Mouse (Mus musculus) neutrophil, adult 5-6 weeks (primary cell): Measurements from ENCODE around the gene Tnip1. TPM values are rescaled to one million over a fixed set of nuclear protein-coding genes. Genes with fewer than 3 reads are reported as not detected.

Source experiments
- ATAC-seq: fragments of 151-379, 151-347 bp; 2 replicates; pipeline ENCODE4 v1.8.0; 2017; ENCODE audit warnings: mild to moderate bottlenecking, moderate TSS enrichment; ENCODE audit not compliant: insufficient number of reproducible peaks, poor library complexity, low FRiP score, severe bottlenecking; ENCODE audit errors: extremely low read depth
- total RNA-seq: library from RNA; stranded (forward); fragments of 200-1000 nt; gene quantifications from 2 replicates; pipeline ENCODE4 v1.2.3, GENCODE M21; 2017

Tnip1 gene
- total RNA-seq, 1 experiment from 2014 or later = 58.2 TPM

DNA sequence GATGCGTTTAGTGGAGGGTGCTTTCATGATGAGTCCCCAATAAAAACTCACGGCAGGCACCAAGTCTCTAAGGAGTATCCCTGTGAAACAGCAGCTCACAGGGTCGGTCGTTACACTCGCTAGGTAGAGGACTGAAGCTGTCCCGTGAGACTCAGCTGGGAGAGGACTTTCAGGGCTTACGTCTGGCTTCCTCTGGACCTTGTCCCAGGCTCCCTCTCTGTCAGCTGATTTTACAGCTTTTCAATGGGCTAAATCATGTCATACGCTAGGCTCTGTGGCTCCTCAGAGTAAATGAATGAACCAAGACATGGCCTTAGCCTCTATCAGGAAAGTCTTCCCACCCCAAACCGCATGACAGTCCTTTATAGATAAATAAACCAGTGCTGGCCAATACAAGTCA lies 68.1 kb downstream of the Tnip1 start:
- no peak for ATAC-seq

DNA sequence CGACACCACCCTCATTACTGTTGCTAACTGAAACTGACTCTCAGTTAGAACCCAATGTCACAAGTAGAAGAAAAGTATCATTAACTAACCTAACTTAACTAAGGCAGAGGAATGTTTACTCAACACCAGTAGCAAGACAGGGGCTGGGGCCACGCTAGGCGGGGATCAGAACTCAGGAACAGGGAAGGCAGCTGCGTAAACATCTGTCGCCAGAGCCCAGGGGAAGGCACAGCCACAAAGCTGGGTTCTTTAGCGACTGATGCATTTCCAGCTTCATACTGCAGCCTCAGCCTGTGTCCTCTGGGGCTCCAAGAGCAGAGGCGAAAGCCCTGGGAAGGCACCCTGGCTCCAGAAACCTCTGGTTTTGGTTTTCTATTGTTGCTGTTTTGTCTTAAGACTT lies 70.6 kb downstream of the Tnip1 start:
- ATAC-seq = no peak

DNA sequence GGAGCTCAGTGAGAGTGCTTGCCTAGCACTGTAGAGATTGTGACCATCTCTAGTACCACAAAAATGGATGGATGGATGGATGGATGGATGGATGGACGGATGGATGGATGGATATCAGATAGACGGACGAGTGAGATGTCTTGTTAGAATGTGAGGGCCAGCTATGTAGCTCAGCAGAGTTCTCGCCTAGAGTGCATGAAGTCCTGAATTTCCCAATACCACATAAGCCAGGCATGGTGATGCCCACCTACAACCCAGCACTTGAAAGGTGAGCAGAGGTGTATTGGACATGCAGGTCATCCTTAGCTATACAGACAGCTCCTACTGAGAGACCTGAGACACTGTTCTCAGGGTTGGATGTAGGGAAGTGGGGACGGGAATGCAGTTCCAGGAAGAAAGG lies 71.4 kb downstream of the Tnip1 start:
- no peak for ATAC-seq

DNA sequence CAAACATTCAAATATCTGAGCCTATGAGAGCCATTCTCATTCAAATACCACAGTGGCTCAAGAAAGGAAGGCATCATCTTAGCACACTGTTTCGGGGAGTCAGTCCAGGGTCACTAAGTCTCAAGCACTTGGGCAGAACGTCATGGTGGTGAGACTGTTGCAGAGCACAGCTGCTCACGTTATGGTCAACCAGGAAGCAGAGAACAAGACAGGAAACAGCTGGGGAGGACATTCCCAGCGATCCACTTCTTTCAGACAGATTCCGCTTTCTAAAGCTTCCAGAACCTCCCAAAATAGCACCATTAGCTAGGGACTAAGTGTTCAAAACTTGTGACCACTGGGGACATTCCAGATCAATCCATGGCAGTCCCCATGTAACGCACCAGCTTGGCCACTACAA lies 74.8 kb downstream of the Tnip1 start:
- no peak for ATAC-seq

DNA sequence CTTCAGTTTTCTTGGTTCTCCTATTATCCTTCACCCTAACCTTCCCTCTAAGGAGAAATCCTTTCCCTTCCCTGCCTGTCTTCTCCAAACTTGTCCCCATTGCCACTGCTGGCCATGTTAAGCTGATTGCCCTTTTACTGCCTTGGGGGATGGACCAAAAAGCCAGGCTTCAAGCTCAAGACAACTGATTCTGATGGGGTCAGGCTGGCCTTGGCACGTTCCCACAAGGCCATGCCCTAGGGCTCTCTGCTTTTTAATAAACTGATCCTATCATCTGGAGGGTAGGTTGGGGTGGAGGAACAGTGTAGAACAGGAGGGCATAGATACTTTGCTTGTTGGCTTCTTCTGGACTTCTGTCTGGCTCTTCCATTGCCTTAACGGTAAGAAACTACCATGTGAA lies 77.3 kb downstream of the Tnip1 start:
- ATAC-seq = no peak

DNA sequence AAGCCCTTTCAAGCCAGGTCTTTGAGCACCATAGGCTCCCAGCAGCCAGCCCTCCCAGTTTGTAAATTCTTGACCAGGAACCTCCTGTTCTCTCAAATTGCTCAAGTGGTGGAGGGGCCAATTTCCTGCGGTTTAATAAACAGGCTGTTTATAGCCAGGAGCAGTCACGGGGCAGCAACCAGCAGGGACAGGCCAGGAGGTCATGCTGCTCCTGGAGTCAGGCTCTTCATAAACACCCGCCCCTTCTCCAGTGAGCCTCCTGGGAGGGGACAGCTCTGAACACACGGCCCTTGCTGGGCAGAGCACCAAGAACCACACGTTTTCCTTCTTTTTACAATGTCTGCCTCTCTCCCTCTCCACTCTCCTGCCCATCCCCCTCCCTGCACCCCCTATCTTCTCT lies 77.8 kb downstream of the Tnip1 start:
- no peak for ATAC-seq

DNA sequence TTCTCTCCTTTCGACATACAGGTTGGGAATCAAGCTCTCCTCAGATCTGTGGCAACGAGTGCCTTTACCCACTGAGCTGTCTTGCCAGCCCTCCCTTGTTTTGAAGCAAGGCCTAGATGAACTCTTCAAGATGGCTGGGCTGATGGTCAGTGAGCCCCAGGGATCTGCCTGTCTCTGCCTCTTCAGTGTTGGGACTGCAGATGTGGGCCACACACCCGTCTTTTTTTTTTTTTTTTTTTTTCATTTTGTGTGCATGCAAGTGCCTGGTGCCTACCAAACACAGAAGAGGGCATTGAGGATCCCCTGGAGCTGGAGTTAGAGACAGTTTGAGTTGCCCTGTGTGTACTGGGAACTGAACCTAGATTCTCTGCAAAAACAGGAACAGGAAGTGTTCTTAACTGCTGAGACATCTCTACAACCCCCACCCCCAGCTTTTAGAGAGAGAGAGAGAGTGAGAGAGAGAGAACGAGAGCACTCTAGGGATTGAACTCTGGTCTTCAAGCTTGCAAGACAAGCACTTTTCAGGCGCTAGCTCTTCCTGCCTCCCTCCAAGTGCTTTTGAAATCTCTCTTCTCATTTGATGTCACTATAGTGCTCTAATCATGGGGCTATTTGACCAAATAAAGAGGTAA lies 78.4 kb downstream of the Tnip1 start:
- ATAC-seq = peak; percentile 51

DNA sequence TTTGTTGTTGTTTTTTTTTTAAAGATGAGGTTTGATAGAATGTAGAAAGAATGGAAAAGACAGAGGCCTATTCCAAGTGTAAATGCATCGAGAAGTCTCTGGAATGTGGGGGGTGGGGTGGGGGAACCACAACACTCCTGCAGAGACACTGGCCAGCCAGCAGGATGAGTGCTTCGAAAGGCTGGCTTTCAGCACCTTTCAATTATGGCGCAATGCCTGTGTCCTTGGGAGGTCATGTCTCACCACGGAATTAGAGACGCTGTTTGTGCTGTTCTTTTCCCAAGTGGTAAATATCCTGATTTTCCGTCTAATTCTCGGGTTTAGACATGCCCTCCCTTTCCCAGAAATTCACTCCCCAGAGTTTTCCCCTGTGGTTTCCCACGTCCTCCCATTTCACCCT lies 80.0 kb downstream of the Tnip1 start:
- ATAC-seq = no peak

DNA sequence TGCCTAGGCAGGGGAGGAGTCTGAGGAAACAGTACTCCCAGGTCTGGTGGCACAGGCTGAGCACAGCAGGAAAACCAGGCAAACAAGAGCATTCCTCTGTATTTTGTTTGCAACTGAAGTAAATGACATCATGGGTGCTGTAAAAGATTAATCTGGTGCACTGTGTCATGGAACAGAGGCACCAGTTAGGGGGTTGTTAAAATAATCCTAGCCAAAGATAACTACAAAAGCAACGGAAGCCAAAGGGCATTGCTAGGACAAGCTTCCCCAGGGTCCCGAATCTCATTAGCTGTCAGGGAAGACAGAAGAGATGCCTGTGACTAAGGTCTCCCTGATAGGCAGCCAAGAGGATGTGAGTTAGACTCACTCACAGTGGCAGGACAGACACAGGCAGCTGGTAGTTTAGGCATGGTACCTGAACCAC lies 81.7 kb downstream of the Tnip1 start:
- ATAC-seq = no peak

DNA sequence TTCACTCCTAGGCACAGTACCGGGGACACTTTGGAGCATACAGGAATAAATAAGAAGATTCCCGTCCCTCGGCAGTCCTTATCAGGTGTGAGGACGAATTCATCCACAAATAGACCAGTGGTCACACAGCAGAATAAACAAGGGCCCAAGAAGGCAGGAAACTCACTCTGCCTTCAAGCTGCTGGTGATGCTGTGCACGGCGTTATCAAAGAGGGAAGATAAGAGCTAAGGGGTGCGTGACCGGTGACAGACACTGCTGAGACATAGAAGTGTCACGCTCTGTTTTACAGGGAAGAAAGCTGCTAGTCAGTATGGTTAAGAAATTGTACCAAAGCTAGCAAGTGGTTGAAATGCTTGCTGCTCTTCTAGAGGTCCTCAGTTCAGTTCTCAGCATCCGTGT lies 82.8 kb downstream of the Tnip1 start:
- no peak for ATAC-seq

DNA sequence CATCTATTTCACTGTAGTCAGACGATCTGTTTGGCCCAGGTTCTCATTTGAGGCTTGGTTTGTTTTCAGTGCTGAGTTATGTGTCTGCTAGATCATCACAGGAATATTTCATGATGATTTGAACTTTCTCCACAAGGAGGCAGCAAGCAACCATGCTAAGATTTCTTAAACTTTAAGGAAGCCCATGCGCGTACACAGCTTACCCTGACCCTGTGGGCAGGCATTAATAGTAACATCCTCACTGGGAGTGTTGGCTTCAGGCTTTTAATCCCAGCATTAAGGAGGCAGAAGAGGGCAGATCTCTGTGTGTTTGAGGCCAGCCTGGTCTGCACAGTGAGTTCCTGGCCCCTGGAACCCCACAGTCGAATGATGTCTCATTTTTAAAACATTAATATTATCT lies 83.3 kb downstream of the Tnip1 start:
- ATAC-seq = peak; percentile 90

DNA sequence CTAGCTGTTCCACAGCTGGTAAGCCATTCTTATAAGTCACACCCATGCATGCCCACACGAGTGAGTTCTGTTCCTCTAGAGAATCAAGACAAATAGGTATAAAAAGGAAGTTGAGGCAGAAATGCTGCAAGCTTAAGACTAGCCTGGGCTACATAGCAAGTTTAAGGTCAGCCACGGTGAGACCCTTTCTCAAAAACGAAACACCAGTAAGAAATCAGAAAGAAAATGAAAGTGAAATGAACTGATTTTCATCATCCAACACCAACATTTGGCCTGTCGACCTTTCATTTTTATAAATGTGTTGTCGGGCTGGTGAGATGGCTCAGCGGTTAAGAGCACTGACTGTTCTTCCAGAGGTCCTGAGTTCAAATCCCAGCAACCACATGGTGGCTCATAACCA lies 83.8 kb downstream of the Tnip1 start:
- no peak for ATAC-seq

DNA sequence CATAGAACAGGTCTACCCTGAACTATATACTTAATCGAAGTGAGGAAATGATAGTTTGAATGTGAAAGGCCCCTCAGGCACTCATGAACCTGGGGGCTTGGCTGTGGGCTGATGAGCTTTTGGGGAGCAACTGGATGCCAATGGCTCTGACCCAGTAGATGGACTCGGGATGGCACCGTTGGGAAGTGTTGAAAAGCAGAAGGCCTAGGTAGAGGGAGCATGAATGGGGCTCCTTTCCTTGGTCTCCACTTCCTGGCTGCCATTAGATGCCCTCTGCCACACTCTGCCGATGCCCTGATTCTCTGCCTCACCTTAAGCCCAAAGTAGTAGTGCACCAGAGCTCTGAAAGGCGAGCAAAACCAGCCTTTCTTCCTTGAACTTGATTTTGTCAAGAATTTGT lies 86.7 kb downstream of the Tnip1 start:
- no peak for ATAC-seq

DNA sequence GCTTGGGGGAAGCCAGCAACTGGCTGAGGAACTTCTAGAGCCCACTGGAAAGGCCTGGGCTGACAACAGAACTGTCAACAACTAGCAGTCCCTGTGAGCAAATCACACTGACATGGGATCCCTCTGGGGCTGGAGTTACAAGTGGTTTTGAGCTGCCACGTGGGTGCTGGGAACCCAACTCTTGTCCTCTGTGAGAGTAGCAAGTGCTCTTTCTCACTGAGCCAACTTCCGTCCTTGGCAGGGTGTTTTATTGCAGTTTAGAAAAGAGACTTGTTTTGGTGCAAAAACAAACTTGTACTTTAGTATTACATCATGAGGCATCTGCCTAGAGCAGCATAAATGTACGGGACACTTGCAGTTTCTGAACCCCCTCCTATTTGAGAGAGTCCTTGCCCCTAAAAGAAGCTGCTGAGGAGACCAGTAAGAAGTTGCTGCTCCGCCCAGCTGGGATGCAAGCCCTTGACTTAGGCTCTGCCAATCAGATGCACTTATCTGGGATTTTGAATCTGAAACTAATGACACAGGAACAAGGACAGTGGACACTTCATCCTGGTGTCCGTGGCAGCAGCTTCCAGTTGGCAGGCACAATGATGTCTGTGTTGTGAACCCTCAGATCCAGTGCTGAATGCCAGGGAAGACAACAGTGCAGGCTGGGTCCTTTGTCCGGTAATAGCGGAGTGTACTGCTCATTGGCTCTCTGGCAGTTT lies 90.7 kb downstream of the Tnip1 start:
- no peak for ATAC-seq

DNA sequence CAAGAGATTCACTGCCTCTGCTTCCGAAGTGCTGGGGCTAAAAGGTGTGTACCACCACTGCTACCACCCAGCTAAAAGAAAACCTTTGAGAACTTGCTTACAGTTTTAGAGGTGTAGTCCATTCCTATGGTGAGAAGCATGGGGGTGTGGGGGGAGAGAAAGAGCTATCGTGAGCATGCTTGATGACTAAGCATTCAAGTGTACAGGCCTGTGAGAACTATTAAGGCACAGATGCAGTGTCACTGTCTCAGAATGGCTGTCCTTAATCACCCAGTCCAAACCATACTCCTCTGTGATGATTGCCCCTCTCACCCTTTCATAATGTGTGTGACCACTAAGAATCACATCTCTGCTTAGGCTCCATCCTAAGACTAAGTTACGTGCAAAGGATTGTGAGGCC lies 93.4 kb downstream of the Tnip1 start:
- no peak for ATAC-seq

DNA sequence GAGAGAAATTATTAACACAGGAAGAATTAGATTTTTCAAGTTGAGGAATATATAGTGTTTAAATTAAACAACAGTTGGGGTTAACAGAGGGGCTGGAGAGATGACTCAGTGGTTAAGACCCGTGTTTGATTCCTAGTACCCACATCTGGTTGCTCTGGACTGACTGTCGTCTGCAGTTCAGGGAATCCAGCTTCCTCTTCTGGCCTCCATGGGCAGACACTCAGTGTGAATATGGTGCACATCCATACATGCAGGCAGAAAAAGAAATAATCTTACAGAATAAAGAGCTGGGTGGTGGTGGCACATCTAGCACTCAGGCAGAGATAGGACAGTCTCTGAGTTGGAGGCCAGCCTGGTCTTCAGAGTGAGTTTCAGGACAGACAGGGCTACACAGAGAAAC lies 94.3 kb downstream of the Tnip1 start:
- ATAC-seq = no peak

DNA sequence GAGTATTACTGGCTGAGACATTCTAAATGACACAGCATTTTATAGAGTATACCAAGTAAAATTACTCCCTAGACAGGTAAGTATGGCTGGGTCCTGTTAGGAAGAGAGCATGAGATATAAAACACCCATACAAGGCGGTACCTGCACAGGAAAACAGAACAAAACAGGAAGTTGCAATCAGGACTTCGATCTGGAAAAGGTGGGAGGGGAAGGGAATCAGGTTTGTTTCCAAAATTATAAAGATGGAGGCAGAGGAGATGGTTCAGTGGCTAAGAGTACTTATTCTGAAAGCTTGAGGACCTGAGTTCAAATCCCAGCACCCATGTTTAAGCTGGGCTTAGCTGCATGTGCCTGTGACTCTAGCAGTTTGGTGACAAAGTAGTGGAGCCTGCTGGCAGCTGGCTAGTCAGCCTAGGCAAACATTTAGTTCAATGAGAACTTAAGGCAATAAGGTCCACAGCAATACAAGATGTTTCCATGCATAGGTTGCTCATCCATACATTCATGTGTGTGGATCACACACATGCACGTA lies 94.7 kb downstream of the Tnip1 start:
- ATAC-seq = no peak

DNA sequence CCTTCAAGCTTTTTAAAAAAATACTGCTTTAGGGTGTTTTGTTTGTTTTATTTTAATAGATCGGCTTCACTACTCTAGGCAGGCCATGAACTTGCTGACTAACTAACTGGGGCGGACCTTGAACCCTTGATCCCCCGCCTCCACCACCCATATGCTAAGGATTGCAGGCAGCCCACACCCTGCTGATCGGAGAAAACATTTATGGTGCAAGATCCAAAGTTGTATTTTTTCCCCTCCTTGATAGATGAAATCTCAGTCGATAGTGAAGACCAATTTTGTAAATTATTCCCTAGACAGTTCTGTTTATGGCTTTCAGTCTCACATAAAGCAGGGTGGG lies 95.7 kb downstream of the Tnip1 start:
- no peak for ATAC-seq

DNA sequence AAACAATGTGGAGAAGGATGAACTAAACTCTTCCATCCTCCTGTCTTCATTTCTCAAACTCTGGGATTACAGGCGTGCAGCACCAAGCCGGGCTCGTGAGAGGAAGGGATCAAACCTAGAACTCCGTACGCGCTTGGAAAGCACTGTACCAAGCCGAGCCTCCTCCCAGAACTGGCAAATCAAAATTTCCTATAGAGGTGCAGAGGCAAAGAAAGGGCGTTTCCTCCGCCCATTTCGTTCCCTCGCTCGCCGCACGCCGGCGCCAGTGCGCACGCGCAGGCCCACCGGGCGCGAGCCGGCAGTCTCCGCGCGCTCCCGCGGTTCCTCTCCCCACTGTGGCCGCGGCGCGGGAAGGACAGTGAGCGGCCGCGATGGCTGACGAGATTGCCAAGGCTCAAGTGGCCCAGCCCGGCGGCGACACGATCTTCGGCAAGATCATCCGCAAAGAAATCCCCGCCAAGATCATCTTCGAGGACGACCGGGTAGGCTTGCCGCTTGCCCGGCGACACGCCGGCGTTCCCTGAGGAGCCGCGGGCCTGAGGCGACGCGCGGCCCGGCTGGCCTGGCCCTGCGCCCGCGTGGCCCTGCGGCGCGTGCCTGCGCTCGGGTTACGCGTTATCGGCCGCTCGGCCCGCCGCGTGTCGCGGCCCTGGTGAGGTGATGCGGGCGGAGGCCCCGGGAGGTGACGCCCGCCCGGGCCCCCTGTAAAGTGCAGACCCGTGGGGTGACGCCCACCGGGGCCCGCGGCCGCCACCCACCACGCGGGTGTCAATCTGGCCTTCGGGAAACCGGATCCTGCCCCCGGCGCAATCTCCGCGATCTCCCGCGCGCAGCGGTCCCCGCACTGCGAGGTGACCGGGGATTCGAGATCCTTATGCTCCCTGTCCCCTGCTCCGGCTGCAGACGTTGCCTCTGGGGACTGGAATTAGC lies 96.3 kb downstream of the Tnip1 start, which contains the start of gene Hint1:
Gene Hint1, plus strand, starts transcription at position 265 of the 930 bp plus-strand sequence.
- peak; percentile 71 for ATAC-seq
